Mouse (Mus musculus): ENCODE results near the gene Tmub1. TPM values are rescaled to one million over a fixed set of nuclear protein-coding genes. Genes with fewer than 3 reads are reported as not detected.

Tmub1 gene
- polyA plus RNA-seq, 2 experiments, result 23.5 to 29.8 TPM

GRCm38 (mm10) chr5:24453985-24454303, 6.3 kb upstream of the Tmub1 start:
- Histone ChIP-seq H3K27ac (replicated peaks; ENCODE audit: low read depth, low read length) (no peak overlapping the region), H3K9me3 (ENCODE audit: control insufficient read depth, low read length) (no peaks in the 10 kb centered on the region), H3K4me3 (replicated peaks; ENCODE audit: low read length) (peak overlapping the region; percentile 91), H3K4me1 (ENCODE audit: control insufficient read depth, insufficient read depth, low read length) (peaks cover 27% of the 10 kb centered on the region), H3K27me3 (ENCODE audit: control insufficient read depth, insufficient read depth, low read length) (no peaks in the 10 kb centered on the region), H3K4me2 (replicated peaks; ENCODE audit: low read depth, low read length, severe bottlenecking) (peak overlapping the region; percentile 98), H3K36me3 (ENCODE audit: control insufficient read depth, insufficient read depth, low read length) (peaks cover 8% of the 10 kb centered on the region; the same call in 1 of the 2 replicates), H3K9ac (ENCODE audit: low read depth, low read length, severe bottlenecking) (peak overlapping the region; percentile 87; the same call in 1 of the 2 replicates)
- WGBS, result 7% methylated on average over 2 of the region's 2 CpGs
- no peak for DNase-seq (ENCODE audit: low spot score)
- no peak for TF ChIP-seq POLR2A (IDR thresholded peaks at IDR 0.05; ENCODE audit: borderline replicate concordance, extremely low read depth, insufficient read depth, insufficient read length)
- ATAC-seq (ENCODE audit: low FRiP score, low read depth), result no peak

GRCm38 (mm10) chr5:24453283-24453984, 5.8 kb upstream of the Tmub1 start:
- DNase-seq (ENCODE audit: low spot score) (no peak), ATAC-seq (ENCODE audit: low FRiP score, low read depth) (no peak)
- Histone ChIP-seq H3K9ac (ENCODE audit: low read depth, low read length, severe bottlenecking) (peak overlapping the region; percentile 87), H3K4me2 (replicated peaks; ENCODE audit: low read depth, low read length, severe bottlenecking) (peak overlapping the region; percentile 98), H3K9me3 (ENCODE audit: control insufficient read depth, low read length) (no peaks in the 10 kb centered on the region), H3K36me3 (ENCODE audit: control insufficient read depth, insufficient read depth, low read length) (peaks cover 6% of the 10 kb centered on the region; the same call in 1 of the 2 replicates), H3K4me3 (replicated peaks; ENCODE audit: low read length) (peak overlapping the region; percentile 91), H3K4me1 (ENCODE audit: control insufficient read depth, insufficient read depth, low read length) (peaks cover 27% of the 10 kb centered on the region), H3K27ac (replicated peaks; ENCODE audit: low read depth, low read length) (no peak overlapping the region), H3K27me3 (ENCODE audit: control insufficient read depth, insufficient read depth, low read length) (no peaks in the 10 kb centered on the region)
- 13% methylated on average over 5 of the region's 5 CpGs for WGBS
- no peak for TF ChIP-seq POLR2A (IDR thresholded peaks at IDR 0.05; ENCODE audit: borderline replicate concordance, extremely low read depth, insufficient read depth, insufficient read length)

- Histone ChIP-seq H3K4me2 (replicated peaks; ENCODE audit: low read depth, low read length, severe bottlenecking) (peak overlapping the region; percentile 98), H3K4me3 (replicated peaks; ENCODE audit: low read length) (peak overlapping the region; percentile 91), H3K36me3 (ENCODE audit: control insufficient read depth, insufficient read depth, low read length) (peaks cover 4% of the 10 kb centered on the region; the same call in 1 of the 2 replicates), H3K4me1 (ENCODE audit: control insufficient read depth, insufficient read depth, low read length) (peaks cover 31% of the 10 kb centered on the region), H3K27ac (replicated peaks; ENCODE audit: low read depth, low read length) (peak overlapping the region; percentile 88), H3K9me3 (ENCODE audit: control insufficient read depth, low read length) (no peaks in the 10 kb centered on the region), H3K27me3 (ENCODE audit: control insufficient read depth, insufficient read depth, low read length) (no peaks in the 10 kb centered on the region), H3K9ac (ENCODE audit: low read depth, low read length, severe bottlenecking) (peak overlapping the region; percentile 87)
- no peak for TF ChIP-seq POLR2A (IDR thresholded peaks at IDR 0.05; ENCODE audit: borderline replicate concordance, extremely low read depth, insufficient read depth, insufficient read length)
- no peak for ATAC-seq (ENCODE audit: low FRiP score, low read depth)
- WGBS, result 4% methylated on average over 25 of the region's 29 CpGs
- DNase-seq (ENCODE audit: low spot score), result no peak
Observed at GRCm38 (mm10) chr5:24452691-24453233, 5.1 kb upstream of the Tmub1 start.

DNA sequence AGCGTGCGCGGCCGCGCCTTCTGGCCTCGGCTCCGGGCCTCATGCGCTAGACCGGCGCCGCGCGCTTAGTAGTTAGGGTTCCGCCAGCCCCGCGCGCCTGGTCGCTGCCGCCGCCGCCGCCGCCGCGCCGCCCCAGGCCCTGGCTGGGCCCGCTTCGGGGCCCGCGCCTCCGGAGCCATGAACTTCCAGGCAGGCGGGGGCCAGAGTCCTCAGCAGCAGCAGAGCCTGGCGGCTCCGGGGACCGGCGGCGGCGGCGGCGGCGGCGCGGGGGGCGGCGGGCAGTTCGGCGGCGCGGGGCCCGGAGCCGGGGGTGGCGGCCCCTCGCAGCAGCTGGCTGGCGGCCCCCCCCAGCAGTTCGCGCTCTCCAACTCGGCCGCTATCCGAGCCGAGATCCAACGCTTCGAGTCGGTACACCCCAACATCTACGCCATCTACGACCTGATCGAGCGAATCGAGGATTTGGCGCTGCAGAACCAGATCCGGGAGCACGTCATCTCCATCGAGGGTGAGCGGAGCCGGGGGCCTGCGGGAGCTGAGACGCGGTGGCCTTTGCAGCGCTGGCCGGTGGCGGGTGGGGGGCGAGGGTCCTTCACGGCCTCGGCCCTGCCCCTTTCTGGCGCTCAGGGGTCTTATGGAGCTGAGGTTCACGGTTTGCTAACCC, 4.5 kb upstream of the Tmub1 start, which contains the start of gene Agap3:
Gene Agap3 (plus strand): TSS at position 148 of the 661 bp plus-strand sequence.
- DNase-seq (ENCODE audit: low spot score) (no peak), ATAC-seq (ENCODE audit: low FRiP score, low read depth) (peak; percentile 0)
- peak within 1 kb of the TSS; percentile 98 for H3K4me2 ChIP-seq (replicated peaks; ENCODE audit: low read depth, low read length, severe bottlenecking)
- H3K9me3 ChIP-seq (ENCODE audit: control insufficient read depth, low read length), result no peaks in the 10 kb centered on the region
- H3K36me3 ChIP-seq (ENCODE audit: control insufficient read depth, insufficient read depth, low read length), result no peaks in the 10 kb centered on the region; the same call in 1 of the 2 replicates
- TF ChIP-seq POLR2A (IDR thresholded peaks at IDR 0.05; ENCODE audit: borderline replicate concordance, extremely low read depth, insufficient read depth, insufficient read length), result no peak
- peak within 1 kb of the TSS; percentile 87 for H3K9ac ChIP-seq (ENCODE audit: low read depth, low read length, severe bottlenecking)
- H3K27ac ChIP-seq (replicated peaks; ENCODE audit: low read depth, low read length), result peak within 1 kb of the TSS; percentile 88
- peak within 1 kb of the TSS; percentile 91 for H3K4me3 ChIP-seq (replicated peaks; ENCODE audit: low read length)
- H3K4me1 ChIP-seq (ENCODE audit: control insufficient read depth, insufficient read depth, low read length), result peaks cover 34% of the 10 kb centered on the region
- no peaks in the 10 kb centered on the region for H3K27me3 ChIP-seq (ENCODE audit: control insufficient read depth, insufficient read depth, low read length)
- under 1% methylated on average over 28 of the region's 85 CpGs for WGBS

GRCm38 (mm10) chr5:24451264-24452029, 3.8 kb upstream of the Tmub1 start:
- WGBS, result 3% methylated on average over 37 of the region's 66 CpGs

More at GRCm38 (mm10) chr5:24451264-24452029, 3.8 kb upstream of the Tmub1 start:
- Histone ChIP-seq H3K27ac (replicated peaks; ENCODE audit: low read depth, low read length) (peak overlapping the region; percentile 88), H3K4me1 (ENCODE audit: control insufficient read depth, insufficient read depth, low read length) (peaks cover 38% of the 10 kb centered on the region), H3K27me3 (ENCODE audit: control insufficient read depth, insufficient read depth, low read length) (no peaks in the 10 kb centered on the region), H3K4me2 (replicated peaks; ENCODE audit: low read depth, low read length, severe bottlenecking) (peak overlapping the region; percentile 98), H3K4me3 (replicated peaks; ENCODE audit: low read length) (peak overlapping the region; percentile 91), H3K9ac (ENCODE audit: low read depth, low read length, severe bottlenecking) (peak overlapping the region; percentile 87), H3K36me3 (ENCODE audit: control insufficient read depth, insufficient read depth, low read length) (no peaks in the 10 kb centered on the region; the same call in 1 of the 2 replicates), H3K9me3 (ENCODE audit: control insufficient read depth, low read length) (no peaks in the 10 kb centered on the region)
- peak; percentile 53; the same call in 1 of the 2 replicates for TF ChIP-seq POLR2A (IDR thresholded peaks at IDR 0.05; ENCODE audit: borderline replicate concordance, extremely low read depth, insufficient read depth, insufficient read length)
- DNase-seq (ENCODE audit: low spot score) (peak; percentile 87), ATAC-seq (ENCODE audit: low FRiP score, low read depth) (peak; percentile 86)

All from limb, embryonic 14.5 days (tissue).